Mouse (Mus musculus): Measurements from ENCODE around the gene Gfm1.

DNA sequence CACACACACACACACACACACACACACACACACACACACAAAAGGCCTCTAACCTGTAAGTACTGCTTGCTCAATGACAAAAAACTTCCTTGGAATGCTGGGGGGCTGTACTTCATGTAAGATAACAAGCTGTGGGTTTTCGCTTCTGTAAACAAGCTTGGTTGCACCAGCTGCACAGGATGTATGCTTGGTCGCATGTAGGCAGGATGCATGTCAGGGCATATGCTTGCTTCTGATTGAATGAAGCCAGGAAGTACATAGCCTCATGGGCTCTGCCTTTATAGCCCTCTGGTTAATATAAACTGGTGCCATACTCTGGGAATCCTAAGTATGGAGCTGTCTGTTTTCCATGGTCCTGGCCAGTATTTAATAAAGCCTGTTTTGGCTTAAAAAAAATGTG lies 68.1 kb downstream of the Gfm1 start:
- no peak for TF ChIP-seq CTCF (IDR thresholded peaks at IDR 0.05; ENCODE audit: borderline replicate concordance, control insufficient read depth, extremely low read depth, insufficient read depth, low read length, poor library complexity)
- no peak for TF ChIP-seq POLR2A (IDR thresholded peaks at IDR 0.05; ENCODE audit: control insufficient read depth, extremely low read depth, insufficient read depth, low read length, poor library complexity)
